Mouse (Mus musculus) limb, embryonic 14.5 days (tissue): Measurements from ENCODE around the gene Gzma. TPM values are rescaled to one million over a fixed set of nuclear protein-coding genes. Genes with fewer than 3 reads are reported as not detected.

ENCODE experiments used
- ATAC-seq: fragments of 200-750 bp; cut with Nextera tagmentation; 2 replicates; pipeline ENCODE4 v1.8.0; 2017; ENCODE audit warnings: low read depth, moderate number of reproducible peaks, moderate TSS enrichment; ENCODE audit not compliant: low FRiP score
- DNase-seq: peaks from one replicate; pipeline ENCODE4 v3.0.0-alpha.2; 2015; ENCODE audit warnings: low spot score
- H3K27ac ChIP-seq: fragments of 300-500 bp; sonication (generic); replicated peaks from 2 replicates; pipeline ENCODE4 v1.5.1; 2014; ENCODE audit warnings: low read depth, mild to moderate bottlenecking, low read length, moderate library complexity, mixed read lengths
- H3K27me3 ChIP-seq: fragments of 300-500 bp; sonication (generic); 2 replicates; pipeline ENCODE4 v1.6.1; 2014; ENCODE audit warnings: low read length, mixed read lengths; ENCODE audit not compliant: control insufficient read depth, insufficient read depth
- H3K36me3 ChIP-seq: fragments of 300-500 bp; sonication (generic); 2 replicates; pipeline ENCODE4 v1.6.1; 2014; ENCODE audit warnings: mild to moderate bottlenecking, low read length, moderate library complexity, mixed read lengths; ENCODE audit not compliant: control insufficient read depth, insufficient read depth
- H3K4me1 ChIP-seq: fragments of 300-500 bp; sonication (generic); 2 replicates; pipeline ENCODE4 v1.6.1; 2014; ENCODE audit warnings: antibody characterized with exemption, low read length, mixed read lengths; ENCODE audit not compliant: control insufficient read depth, insufficient read depth
- H3K4me2 ChIP-seq: fragments of 300-500 bp; sonication (generic); replicated peaks from 2 replicates; pipeline ENCODE4 v1.6.1; 2014; ENCODE audit warnings: low read depth, mild to moderate bottlenecking, low read length, moderate library complexity; ENCODE audit not compliant: severe bottlenecking
- H3K4me3 ChIP-seq: fragments of 300-500 bp; sonication (generic); replicated peaks from 2 replicates; pipeline ENCODE4 v1.5.1; 2014; ENCODE audit warnings: low read length
- H3K9ac ChIP-seq: fragments of 300-500 bp; sonication (generic); 2 replicates; pipeline ENCODE4 v1.6.1; 2014; ENCODE audit warnings: mild to moderate bottlenecking, low read depth, low read length, moderate library complexity; ENCODE audit not compliant: severe bottlenecking
- H3K9me3 ChIP-seq: fragments of 300-500 bp; sonication (generic); 2 replicates; pipeline ENCODE4 v1.6.1; 2016; ENCODE audit warnings: low read length; ENCODE audit not compliant: control insufficient read depth
- POLR2A ChIP-seq: fragments of 200-500 bp; IDR thresholded peaks from 2 replicates; pipeline ENCODE4 v1.8.0; 2012; ENCODE audit warnings: inconsistent platforms, mild to moderate bottlenecking, moderate library complexity, borderline replicate concordance; ENCODE audit not compliant: insufficient read depth, insufficient read length; ENCODE audit errors: extremely low read depth
- WGBS: fragments of 180-500 bp; shearing (Covaris S2); extraction: QIAGEN DNeasy Blood & Tissue Kit; methylation state at CpG from one replicate; pipeline ENCODE4 v1.1.7; 2014; 5-methylcytosine and 5-hydroxymethylcytosine counted together
- polyA plus RNA-seq, 2 experiments: library from polyadenylated mRNA; depleted of rRNA in 1 of 2; stranded (reverse) in 1 of 2; unstranded in 1 of 2; fragments of >200 nt; fragmentation: Nextera tagmentation in 1 of 2; extraction: Ambion mirVana in 1 of 2; gene quantifications; 2 replicates each; pipeline versions ENCODE4 v1.2.1 to v1.2.3; 2012 to 2014

Gene Gzma
- polyA plus RNA-seq, 2 experiments = 0.16 TPM; not detected in 1

DNA sequence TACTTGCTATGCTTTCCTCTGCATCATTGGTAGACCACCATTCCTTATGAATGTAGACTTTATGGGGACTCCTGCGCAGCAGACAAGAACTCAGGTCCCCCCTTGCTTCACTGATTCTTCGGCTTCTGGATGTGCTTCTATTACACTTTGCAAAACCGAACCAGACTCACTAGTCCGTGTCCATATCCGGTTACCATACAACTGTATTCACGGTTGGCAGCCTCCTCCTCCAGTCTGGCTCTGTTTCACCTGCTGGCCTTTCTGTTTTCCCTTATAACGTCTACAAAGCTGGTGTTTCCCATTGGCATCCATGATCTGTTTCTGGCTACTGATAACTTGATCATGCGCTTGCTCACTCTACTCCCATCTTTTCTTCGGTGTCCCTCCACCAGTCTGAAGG lies 36.2 kb downstream of the Gzma start:
- no peak for TF ChIP-seq POLR2A
- ATAC-seq (no peak), DNase-seq (no peak)
- Histone ChIP-seq H3K4me2 (no peak overlapping the region), H3K9me3 (no peaks in the 10 kb centered on the region), H3K4me1 (no peaks in the 10 kb centered on the region), H3K4me3 (no peak overlapping the region), H3K9ac (no peak overlapping the region), H3K27me3 (no peaks in the 10 kb centered on the region), H3K27ac (no peak overlapping the region), H3K36me3 (no peaks in the 10 kb centered on the region)
- 86% methylated on average over 9 of the region's 9 CpGs for WGBS

DNA sequence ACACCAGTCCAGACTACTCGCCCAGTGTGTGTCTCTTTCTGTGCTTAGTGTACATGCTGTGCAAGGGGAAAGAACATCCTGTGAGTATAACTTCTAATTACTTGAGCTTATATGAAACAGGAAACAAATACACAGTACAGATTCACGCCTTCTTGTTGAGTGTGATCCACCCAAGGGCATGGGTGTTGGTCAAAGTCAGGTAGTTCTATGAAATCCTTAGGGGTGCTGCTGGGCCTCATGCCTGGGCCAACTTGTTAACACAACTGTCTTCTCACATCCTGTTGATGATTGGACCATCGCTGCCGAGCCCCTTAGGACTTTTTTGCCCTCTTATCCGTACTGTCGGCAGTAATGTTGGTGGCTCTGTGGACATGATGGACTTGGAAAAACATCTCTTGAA lies 39.0 kb downstream of the Gzma start:
- Histone ChIP-seq H3K27ac (no peak overlapping the region), H3K4me1 (no peaks in the 10 kb centered on the region), H3K9me3 (no peaks in the 10 kb centered on the region), H3K4me3 (no peak overlapping the region), H3K4me2 (no peak overlapping the region), H3K9ac (no peak overlapping the region), H3K27me3 (no peaks in the 10 kb centered on the region), H3K36me3 (no peaks in the 10 kb centered on the region)
- WGBS = 85% methylated on average over 6 of the region's 6 CpGs
- no peak for ATAC-seq
- DNase-seq = no peak
- no peak for TF ChIP-seq POLR2A

DNA sequence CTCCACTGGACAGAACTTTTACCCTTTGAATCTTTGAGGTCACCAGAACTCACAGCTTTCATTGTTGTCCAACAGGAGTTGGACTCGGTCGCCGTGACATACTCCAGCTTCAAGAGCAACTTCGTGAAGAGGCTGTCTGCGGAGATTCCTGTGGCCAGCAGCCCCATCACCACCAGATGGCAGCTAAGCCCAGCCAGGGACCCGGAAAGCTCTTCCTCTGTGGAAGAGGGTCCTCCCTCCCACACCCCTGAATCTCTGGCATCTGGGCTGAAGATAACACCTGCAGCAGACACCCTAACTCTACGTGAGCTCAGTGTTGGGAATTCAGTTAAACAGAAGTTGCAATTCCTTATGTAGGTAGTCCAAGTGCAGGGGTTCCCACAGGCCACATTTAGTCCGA lies 45.0 kb downstream of the Gzma start:
- no peak overlapping the region for H3K9ac ChIP-seq
- no peak overlapping the region for H3K27ac ChIP-seq
- no peak for TF ChIP-seq POLR2A
- H3K27me3 ChIP-seq = no peaks in the 10 kb centered on the region
- no peaks in the 10 kb centered on the region for H3K4me1 ChIP-seq
- no peak overlapping the region for H3K4me2 ChIP-seq
- H3K9me3 ChIP-seq = no peaks in the 10 kb centered on the region
- no peak for ATAC-seq
- no peak for DNase-seq
- H3K36me3 ChIP-seq = no peaks in the 10 kb centered on the region
- WGBS = 37% methylated on average over 8 of the region's 8 CpGs
- no peak overlapping the region for H3K4me3 ChIP-seq

DNA sequence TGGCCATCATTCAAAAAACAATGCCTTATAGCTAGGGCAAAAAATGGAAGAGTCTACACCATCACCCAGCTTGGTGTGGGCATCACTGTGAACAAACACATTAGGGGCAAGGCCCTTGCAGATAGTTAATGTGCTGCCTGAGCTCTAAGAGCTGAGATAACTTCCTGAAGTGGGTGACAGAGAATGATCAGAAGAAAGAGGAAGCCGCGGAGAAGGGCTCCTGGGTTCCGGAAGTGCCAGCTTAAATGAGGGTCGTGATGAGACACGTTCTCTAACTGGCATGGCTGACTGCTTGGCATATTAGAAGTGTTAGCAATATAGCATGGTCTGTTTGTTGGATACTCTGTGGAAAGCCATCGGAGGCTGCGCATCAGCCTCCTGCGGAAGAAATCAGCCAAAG lies 46.6 kb downstream of the Gzma start:
- no peak for ATAC-seq
- Histone ChIP-seq H3K36me3 (no peaks in the 10 kb centered on the region), H3K27me3 (no peaks in the 10 kb centered on the region), H3K9ac (no peak overlapping the region), H3K4me1 (no peaks in the 10 kb centered on the region), H3K4me2 (no peak overlapping the region), H3K27ac (no peak overlapping the region), H3K9me3 (no peaks in the 10 kb centered on the region), H3K4me3 (no peak overlapping the region)
- no peak for TF ChIP-seq POLR2A
- DNase-seq = no peak
- 97% methylated on average over 8 of the region's 8 CpGs for WGBS

DNA sequence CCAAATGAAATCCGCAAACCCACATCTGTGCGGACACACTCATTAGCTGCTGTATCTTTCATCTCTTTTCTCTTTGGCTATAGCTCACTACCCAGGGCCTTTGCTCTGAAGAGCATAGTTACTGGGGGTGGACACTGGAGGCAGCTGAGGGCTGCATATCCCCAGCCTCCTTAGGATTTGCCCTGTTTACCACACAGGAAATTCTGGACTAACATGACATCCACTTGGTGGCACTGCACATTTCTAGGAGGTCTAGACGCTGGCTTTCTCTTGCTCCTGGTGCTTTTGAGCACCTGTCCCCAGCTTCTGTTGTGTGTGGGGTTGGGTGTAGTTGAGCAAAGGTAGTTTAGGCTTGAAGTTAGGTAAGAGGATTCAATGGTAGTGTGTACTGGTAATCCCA lies 53.1 kb downstream of the Gzma start:
- no peak for TF ChIP-seq POLR2A
- Histone ChIP-seq H3K9me3 (no peaks in the 10 kb centered on the region), H3K4me3 (no peak overlapping the region), H3K27ac (no peak overlapping the region), H3K4me1 (peaks cover 10% of the 10 kb centered on the region), H3K9ac (no peak overlapping the region), H3K27me3 (no peaks in the 10 kb centered on the region), H3K4me2 (no peak overlapping the region), H3K36me3 (peaks cover 9% of the 10 kb centered on the region)
- ATAC-seq (no peak), DNase-seq (no peak)
- WGBS = 65% methylated on average over 3 of the region's 3 CpGs

DNA sequence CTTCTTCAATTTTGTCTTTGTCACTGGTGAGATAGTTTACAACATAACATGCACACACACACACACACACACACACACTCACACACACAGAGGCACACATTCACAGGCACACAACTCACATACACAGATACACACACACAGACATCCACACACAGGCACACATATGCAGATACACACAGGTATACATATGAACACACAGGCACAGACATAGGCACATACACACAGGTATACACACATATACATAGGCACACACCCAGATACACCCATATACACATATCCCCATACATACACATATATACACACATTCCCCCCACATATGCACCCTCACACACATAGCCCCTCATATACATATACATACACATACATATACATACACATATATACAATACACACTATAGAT lies 53.8 kb downstream of the Gzma start:
- Histone ChIP-seq H3K36me3 (peaks cover 12% of the 10 kb centered on the region), H3K27me3 (no peaks in the 10 kb centered on the region), H3K4me2 (no peak overlapping the region), H3K4me3 (no peak overlapping the region), H3K9ac (no peak overlapping the region), H3K4me1 (peaks cover 10% of the 10 kb centered on the region), H3K27ac (no peak overlapping the region), H3K9me3 (no peaks in the 10 kb centered on the region)
- ATAC-seq = no peak
- no peak for DNase-seq
- no peak for TF ChIP-seq POLR2A
